Mouse (Mus musculus): Measurements from ENCODE around the gene Fgf22. TPM values are rescaled to one million over a fixed set of nuclear protein-coding genes. Genes with fewer than 3 reads are reported as not detected.

The Fgf22 gene
- total RNA-seq, 1 experiment, result 1.5 TPM

DNA sequence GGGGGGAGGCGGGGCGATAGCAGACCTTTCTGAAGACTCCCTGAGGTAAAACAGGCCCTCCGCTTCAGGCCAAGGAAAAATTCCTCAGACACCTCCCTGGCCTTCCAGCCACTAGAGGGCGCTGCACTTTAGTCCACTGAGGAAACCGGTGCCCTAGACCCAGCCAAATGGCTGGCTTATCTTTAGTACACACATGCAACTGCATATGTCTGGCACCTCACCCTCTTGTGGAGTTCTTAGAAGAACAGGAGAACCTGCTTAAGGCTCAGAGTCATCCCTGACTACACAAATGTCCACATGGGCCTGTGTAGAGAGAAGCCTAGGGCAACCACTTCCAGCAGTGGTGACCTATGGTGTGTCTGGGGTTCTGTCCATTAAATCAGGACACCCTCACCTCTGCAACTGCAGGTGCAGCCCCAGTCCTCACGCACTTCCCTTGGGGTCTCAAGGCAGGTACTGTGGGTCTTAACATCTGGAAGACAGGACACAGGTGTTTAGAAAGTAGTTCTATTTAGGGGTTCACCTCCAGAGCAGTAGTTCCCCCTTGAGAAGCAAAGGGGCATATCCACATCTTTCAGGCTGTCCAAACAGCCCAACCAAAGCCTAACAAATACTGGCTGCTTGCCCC lies 42.3 kb upstream of the Fgf22 start:
- Histone ChIP-seq H3K4me1 (ENCODE audit: control insufficient read depth in 2 of 2, insufficient read depth in 2 of 2, low read length in 2 of 2, poor library complexity in 1 of 2) (peaks cover under 1 to 8% of the 10 kb centered on the region in 2 experiments; a peak in 2 of 4 replicates), H3K36me3 (ENCODE audit: control insufficient read depth, insufficient read depth, low read length, poor library complexity, severe bottlenecking) (peaks cover 37% of the 10 kb centered on the region), H3K9ac (ENCODE audit: insufficient read depth, low read depth, low read length, poor library complexity, severe bottlenecking) (no peak overlapping the region), H3K9me3 (ENCODE audit: control insufficient read depth, insufficient read depth, low read depth, low read length) (no peaks in the 10 kb centered on the region), H3K27ac (ENCODE audit: insufficient read depth, low read depth, low read length, poor library complexity, severe bottlenecking) (no peak overlapping the region), H3K4me3 (ENCODE audit: insufficient read depth in 1 of 2, low read depth in 1 of 2, low read length in 2 of 2, poor library complexity in 1 of 2, severe bottlenecking in 1 of 2) (no peak overlapping the region)
- DNase-seq (ENCODE audit: low read depth, low spot score), result peak; percentile 89
- TF ChIP-seq CHD2 (IDR thresholded peaks at IDR 0.05; ENCODE audit: low read depth, low read length) (no peak), MAFK (IDR thresholded peaks at IDR 0.05; ENCODE audit: insufficient read depth, low read depth, low read length) (no peak), ZC3H11A (IDR thresholded peaks at IDR 0.05; ENCODE audit: borderline replicate concordance, low read depth, low read length) (no peak), HCFC1 (IDR thresholded peaks at IDR 0.05; ENCODE audit: borderline replicate concordance, insufficient read depth, low read length) (no peak), ZNF384 (IDR thresholded peaks at IDR 0.05; ENCODE audit: low read depth, low read length) (no peak)
- in situ Hi-C loops (cut with MboI; ENCODE audit: low sequenced_read_pairs in 2 of 2, unreplicated experiment in 2 of 2), result no loop called here

DNA sequence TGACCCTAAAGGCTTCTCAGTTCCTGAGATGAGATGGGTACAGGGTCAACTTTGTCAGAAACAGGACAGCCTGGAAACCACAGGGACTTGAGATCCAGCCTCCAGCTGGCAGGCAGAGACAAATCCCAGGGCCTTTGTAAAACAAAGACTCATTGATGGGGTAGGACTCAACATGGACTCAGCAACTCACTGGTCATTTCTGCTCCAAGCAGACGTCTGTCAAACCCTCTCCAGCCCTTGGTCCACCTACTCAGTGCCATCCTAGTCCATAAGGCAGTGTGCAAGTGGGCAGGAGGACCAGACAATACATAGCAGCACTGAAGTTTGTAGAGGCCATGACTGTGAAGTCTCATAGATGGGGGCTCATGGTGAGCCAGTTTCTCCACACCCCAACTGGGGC lies 41.7 kb upstream of the Fgf22 start:
- Histone ChIP-seq H3K9ac (ENCODE audit: insufficient read depth, low read depth, low read length, poor library complexity, severe bottlenecking) (no peak overlapping the region), H3K4me3 (ENCODE audit: insufficient read depth in 1 of 2, low read depth in 1 of 2, low read length in 2 of 2, poor library complexity in 1 of 2, severe bottlenecking in 1 of 2) (no peak overlapping the region), H3K36me3 (ENCODE audit: control insufficient read depth, insufficient read depth, low read length, poor library complexity, severe bottlenecking) (peaks cover 37% of the 10 kb centered on the region), H3K27ac (ENCODE audit: insufficient read depth, low read depth, low read length, poor library complexity, severe bottlenecking) (no peak overlapping the region), H3K9me3 (ENCODE audit: control insufficient read depth, insufficient read depth, low read depth, low read length) (no peaks in the 10 kb centered on the region), H3K4me1 (ENCODE audit: control insufficient read depth in 2 of 2, insufficient read depth in 2 of 2, low read length in 2 of 2, poor library complexity in 1 of 2) (peaks cover 0 to 10% of the 10 kb centered on the region in 2 experiments; a peak in 1 of 4 replicates)
- no peak for DNase-seq (ENCODE audit: low read depth, low spot score)
- in situ Hi-C loops (cut with MboI; ENCODE audit: low sequenced_read_pairs in 2 of 2, unreplicated experiment in 2 of 2), result no loop called here
- no peak for TF ChIP-seq CHD2 (IDR thresholded peaks at IDR 0.05; ENCODE audit: low read depth, low read length)
- no peak for TF ChIP-seq ZNF384 (IDR thresholded peaks at IDR 0.05; ENCODE audit: low read depth, low read length)
- no peak for TF ChIP-seq ZC3H11A (IDR thresholded peaks at IDR 0.05; ENCODE audit: borderline replicate concordance, low read depth, low read length)
- no peak for TF ChIP-seq MAFK (IDR thresholded peaks at IDR 0.05; ENCODE audit: insufficient read depth, low read depth, low read length)
- TF ChIP-seq HCFC1 (IDR thresholded peaks at IDR 0.05; ENCODE audit: borderline replicate concordance, insufficient read depth, low read length), result no peak

DNA sequence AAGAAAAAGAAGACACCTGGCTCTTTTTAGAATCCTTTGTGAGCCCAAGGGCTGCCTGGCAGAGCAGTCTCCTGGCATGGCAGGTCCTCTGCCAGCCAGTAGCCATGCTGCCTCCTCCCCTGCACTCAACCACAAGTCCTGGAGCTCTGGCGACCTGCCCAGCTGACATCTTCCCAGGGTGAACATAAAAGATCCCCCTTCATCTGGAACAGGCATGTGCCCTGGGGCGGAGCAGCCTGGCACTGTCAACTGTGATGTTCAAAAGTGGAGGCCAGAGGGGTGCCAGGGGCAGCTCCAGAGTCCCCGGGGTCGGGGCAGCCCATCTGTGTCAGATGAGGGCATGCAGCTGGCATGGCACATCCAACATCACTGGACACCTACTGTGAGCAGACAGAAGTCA lies 39.9 kb upstream of the Fgf22 start:
- no peak overlapping the region for H3K9ac ChIP-seq (ENCODE audit: insufficient read depth, low read depth, low read length, poor library complexity, severe bottlenecking)
- H3K9me3 ChIP-seq (ENCODE audit: control insufficient read depth, insufficient read depth, low read depth, low read length), result no peaks in the 10 kb centered on the region
- TF ChIP-seq ZNF384 (IDR thresholded peaks at IDR 0.05; ENCODE audit: low read depth, low read length) (no peak), HCFC1 (IDR thresholded peaks at IDR 0.05; ENCODE audit: borderline replicate concordance, insufficient read depth, low read length) (no peak), CHD2 (IDR thresholded peaks at IDR 0.05; ENCODE audit: low read depth, low read length) (no peak), ZC3H11A (IDR thresholded peaks at IDR 0.05; ENCODE audit: borderline replicate concordance, low read depth, low read length) (no peak), MAFK (IDR thresholded peaks at IDR 0.05; ENCODE audit: insufficient read depth, low read depth, low read length) (no peak)
- H3K36me3 ChIP-seq (ENCODE audit: control insufficient read depth, insufficient read depth, low read length, poor library complexity, severe bottlenecking), result peaks cover 19% of the 10 kb centered on the region
- in situ Hi-C loops (cut with MboI; ENCODE audit: low sequenced_read_pairs in 2 of 2, unreplicated experiment in 2 of 2), result no loop called here
- no peak overlapping the region for H3K27ac ChIP-seq (ENCODE audit: insufficient read depth, low read depth, low read length, poor library complexity, severe bottlenecking)
- peaks cover 0 to 6% of the 10 kb centered on the region in 2 experiments; a peak in 1 of 4 replicates for H3K4me1 ChIP-seq (ENCODE audit: control insufficient read depth in 2 of 2, insufficient read depth in 2 of 2, low read length in 2 of 2, poor library complexity in 1 of 2)
- no peak for DNase-seq (ENCODE audit: low read depth, low spot score)
- no peak overlapping the region for H3K4me3 ChIP-seq (ENCODE audit: insufficient read depth in 1 of 2, low read depth in 1 of 2, low read length in 2 of 2, poor library complexity in 1 of 2, severe bottlenecking in 1 of 2)

DNA sequence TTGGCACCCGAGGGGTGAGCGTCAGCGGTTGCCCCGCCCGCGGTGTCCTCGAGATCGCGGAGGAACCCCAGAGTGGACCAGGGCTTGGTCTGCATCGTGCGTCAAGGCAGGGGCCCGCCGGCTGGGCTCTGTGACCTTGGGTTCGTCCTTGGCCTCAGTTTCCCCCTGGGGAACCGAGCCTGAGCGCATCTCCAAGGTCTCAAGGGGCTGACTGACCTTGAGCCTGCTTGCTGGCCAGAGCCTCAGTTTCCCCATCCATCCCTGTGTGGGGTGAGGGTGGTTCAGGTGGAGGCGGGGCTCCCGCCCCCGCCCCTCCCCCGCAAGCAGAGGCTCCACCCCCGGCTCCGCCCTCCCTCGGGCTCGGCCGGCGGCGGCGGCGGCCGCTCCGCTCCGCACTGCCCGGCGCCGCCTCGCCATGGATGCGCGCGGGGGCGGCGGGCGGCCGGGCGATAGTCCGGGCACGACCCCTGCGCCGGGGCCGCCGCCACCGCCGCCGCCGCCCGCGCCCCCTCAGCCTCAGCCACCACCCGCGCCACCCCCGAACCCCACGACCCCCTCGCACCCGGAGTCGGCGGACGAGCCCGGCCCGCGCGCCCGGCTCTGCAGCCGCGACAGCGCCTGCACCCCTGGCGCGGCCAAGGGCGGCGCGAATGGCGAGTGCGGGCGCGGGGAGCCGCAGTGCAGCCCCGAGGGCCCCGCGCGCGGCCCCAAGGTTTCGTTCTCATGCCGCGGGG lies 38.5 kb upstream of the Fgf22 start, which contains the start of gene Hcn2:
Gene Hcn2, plus strand, starts transcription at position 381 of the 734 bp plus-strand sequence.
- in situ Hi-C loops (cut with MboI; ENCODE audit: low sequenced_read_pairs in 2 of 2, unreplicated experiment in 2 of 2), result no loop called here

More for the DNA sequence above, 38.5 kb upstream of the Fgf22 start, which contains the start of gene Hcn2:
- Histone ChIP-seq H3K9ac (ENCODE audit: insufficient read depth, low read depth, low read length, poor library complexity, severe bottlenecking) (peak within 1 kb of the TSS; percentile 68), H3K27ac (ENCODE audit: insufficient read depth, low read depth, low read length, poor library complexity, severe bottlenecking) (no peak within 1 kb of the TSS), H3K4me3 (ENCODE audit: insufficient read depth in 1 of 2, low read depth in 1 of 2, low read length in 2 of 2, poor library complexity in 1 of 2, severe bottlenecking in 1 of 2) (peak within 1 kb of the TSS; percentile 63 to 79), H3K36me3 (ENCODE audit: control insufficient read depth, insufficient read depth, low read length, poor library complexity, severe bottlenecking) (peaks cover 4% of the 10 kb centered on the region), H3K4me1 (ENCODE audit: control insufficient read depth in 2 of 2, insufficient read depth in 2 of 2, low read length in 2 of 2, poor library complexity in 1 of 2) (peaks cover 0 to 6% of the 10 kb centered on the region in 2 experiments; a peak in 1 of 4 replicates), H3K9me3 (ENCODE audit: control insufficient read depth, insufficient read depth, low read depth, low read length) (no peaks in the 10 kb centered on the region)
- no peak for DNase-seq (ENCODE audit: low read depth, low spot score)
- no peak for TF ChIP-seq HCFC1 (IDR thresholded peaks at IDR 0.05; ENCODE audit: borderline replicate concordance, insufficient read depth, low read length)
- no peak for TF ChIP-seq CHD2 (IDR thresholded peaks at IDR 0.05; ENCODE audit: low read depth, low read length)
- TF ChIP-seq MAFK (IDR thresholded peaks at IDR 0.05; ENCODE audit: insufficient read depth, low read depth, low read length), result no peak
- no peak for TF ChIP-seq ZC3H11A (IDR thresholded peaks at IDR 0.05; ENCODE audit: borderline replicate concordance, low read depth, low read length)
- no peak for TF ChIP-seq ZNF384 (IDR thresholded peaks at IDR 0.05; ENCODE audit: low read depth, low read length)
